Mouse (Mus musculus): ENCODE measurements around the gene Creb1.

DNA sequence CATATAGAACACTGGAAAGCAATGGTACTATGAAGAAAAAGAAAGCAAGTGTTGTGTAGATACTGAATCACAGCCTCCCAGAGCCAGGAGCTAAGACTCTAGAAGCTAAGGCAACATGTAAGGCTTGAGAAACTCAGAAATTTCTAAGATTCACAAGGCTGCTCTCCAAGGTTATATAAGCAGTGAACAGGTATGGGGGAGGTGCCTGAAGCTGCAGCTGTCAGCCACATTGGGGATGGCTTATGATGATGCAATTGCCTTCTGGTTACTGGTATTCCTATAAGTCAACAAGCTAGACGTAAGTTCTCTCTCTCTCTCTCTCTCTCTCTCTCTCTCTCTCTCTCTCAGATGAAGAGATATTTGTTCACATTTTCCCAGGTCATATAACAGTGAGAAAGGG is 9.3 kb upstream of the Creb1 start:
- TF ChIP-seq POLR2A (IDR thresholded peaks at IDR 0.05; ENCODE audit: borderline replicate concordance, insufficient read depth, low read length): no peak
- no peak for TF ChIP-seq CTCF (IDR thresholded peaks at IDR 0.05; ENCODE audit: borderline replicate concordance, insufficient read depth, low read depth, low read length)

Measured in cerebellum, adult 2 months (tissue).